Mouse (Mus musculus) small intestine, adult 2 months (tissue): Measurements from ENCODE around the gene Efnb2.

Source experiments
- CTCF ChIP-seq: fragments of 200-500 bp; IDR thresholded peaks from 2 replicates; pipeline ENCODE4 v1.5.1; 2012; ENCODE audit warnings: low read depth, mild to moderate bottlenecking, control low read depth, inconsistent platforms, low read length, moderate library complexity, mixed read lengths; ENCODE audit not compliant: insufficient replicate concordance, insufficient read length; ENCODE audit errors: extremely low read depth
- POLR2A ChIP-seq: fragments of 200-500 bp; IDR thresholded peaks from 2 replicates; pipeline ENCODE4 v1.6.1; 2012; ENCODE audit warnings: low read depth, mild to moderate bottlenecking, control low read depth, inconsistent platforms, low read length, moderate library complexity

DNA sequence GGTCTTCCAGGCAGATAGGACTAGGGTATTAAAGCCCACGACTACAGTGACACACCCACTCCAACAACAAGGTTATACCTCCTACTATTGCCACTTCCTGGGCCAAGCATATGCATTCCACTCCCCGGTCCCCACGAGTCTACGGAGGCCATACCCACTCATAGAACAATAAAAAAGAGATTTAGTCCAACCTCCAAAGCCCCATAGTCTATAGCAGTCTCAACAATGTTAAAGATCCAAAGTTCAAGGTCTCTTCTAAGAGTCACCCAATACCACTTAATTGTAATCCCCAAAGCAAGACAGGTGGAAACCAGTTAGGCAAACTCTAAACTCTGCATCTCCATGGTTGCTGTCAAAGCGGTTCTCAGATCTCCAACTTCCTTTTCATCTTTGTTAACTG, 13.8 kb upstream of the Efnb2 start:
- TF ChIP-seq CTCF (no peak), POLR2A (no peak)
